Mouse (Mus musculus): ENCODE measurements at regions not wholly inside any gene's neighbourhood (a gene's known extent, or its start where the extent isn't known, plus 50 kb on each side); places are given as distances from the start of the nearest gene placed in this dataset.

DNA sequence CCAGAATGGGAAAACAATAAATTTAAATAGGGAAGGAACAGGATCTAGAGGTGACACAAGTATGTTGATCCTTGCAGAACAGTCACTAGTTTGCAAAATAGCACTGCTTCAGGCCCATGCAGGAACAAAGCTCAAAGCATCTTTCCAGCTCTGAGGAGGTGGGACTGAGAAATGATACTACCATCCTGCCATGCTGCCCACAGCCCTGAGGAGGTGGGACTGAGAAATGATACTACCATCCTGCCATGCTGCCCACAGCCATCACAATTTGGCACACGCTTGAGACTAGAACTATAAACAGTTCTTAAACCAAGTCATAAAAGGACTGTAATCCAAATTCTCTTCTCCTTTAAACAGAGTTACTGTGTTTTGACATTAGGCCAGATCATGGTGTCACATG is 174.5 kb upstream of the Lrig1 start:
- Histone ChIP-seq H3K9ac (ENCODE audit: low read length) (no peak overlapping the region), H3K4me1 (replicated peaks; ENCODE audit: control insufficient read depth, insufficient read depth, low read length) (no peaks in the 10 kb centered on the region), H3K9me3 (ENCODE audit: control insufficient read depth, low read length) (no peaks in the 10 kb centered on the region), H3K27me3 (ENCODE audit: control insufficient read depth, insufficient read depth, low read length) (no peaks in the 10 kb centered on the region), H3K27ac (ENCODE audit: low read depth, low read length) (no peak overlapping the region), H3K4me3 (ENCODE audit: low read depth, low read length) (no peak overlapping the region), H3K4me2 (ENCODE audit: low read depth, low read length, severe bottlenecking) (no peak overlapping the region), H3K36me3 (ENCODE audit: control insufficient read depth, insufficient read depth, low read length) (no peaks in the 10 kb centered on the region)
- DNase-seq (ENCODE audit: low spot score) (no peak), ATAC-seq (replicated peaks; ENCODE audit: low FRiP score) (no peak)
- 94% methylated on average over 1 of the region's 1 CpGs for WGBS

DNA sequence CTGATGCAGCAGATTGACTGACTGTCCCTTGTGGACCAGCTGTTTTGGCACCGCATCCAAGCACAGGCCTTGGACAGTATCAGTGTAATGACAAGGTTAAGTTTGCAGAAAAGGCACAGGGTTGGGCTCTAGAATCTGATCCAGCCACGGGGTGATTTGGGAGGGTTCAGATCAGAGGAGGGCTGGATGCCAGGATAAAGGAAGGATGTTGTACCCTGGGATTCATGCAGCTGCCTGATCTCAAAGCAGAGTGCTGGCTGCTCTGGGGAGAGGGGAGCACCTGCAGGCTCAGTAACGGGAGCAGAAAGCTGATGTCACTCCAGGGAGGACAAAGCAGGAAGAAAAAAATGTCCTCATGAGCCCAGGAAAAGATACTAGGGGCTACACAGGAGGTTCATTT is 168.0 kb upstream of the Lrig1 start:
- no peak for ATAC-seq (replicated peaks; ENCODE audit: low FRiP score)
- no peak overlapping the region for H3K27ac ChIP-seq (ENCODE audit: low read depth, low read length)

DNA sequence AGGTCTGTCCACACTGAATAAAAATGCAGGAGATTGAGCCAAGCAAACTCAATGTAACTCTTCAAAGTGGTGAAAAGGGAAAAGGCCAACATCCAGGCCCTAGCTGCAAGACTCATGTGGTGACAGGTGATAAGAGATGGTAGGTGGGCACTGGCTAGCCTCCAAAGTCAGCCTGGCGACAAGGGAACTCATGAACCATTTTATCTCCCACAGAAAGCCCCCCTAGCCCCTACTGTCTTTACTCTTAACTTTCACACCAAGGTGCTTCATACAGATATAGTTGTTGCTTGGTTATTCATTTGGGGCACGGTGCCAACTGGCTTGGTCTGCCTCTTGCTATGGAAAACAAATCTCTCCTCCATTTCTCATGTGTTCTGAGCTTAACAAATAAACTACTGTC is 165.5 kb upstream of the Lrig1 start:
- WGBS: 93% methylated on average over 2 of the region's 2 CpGs
- no peak for DNase-seq (ENCODE audit: low spot score)
- H3K4me2 ChIP-seq (ENCODE audit: low read depth, low read length, severe bottlenecking): no peak overlapping the region
- no peaks in the 10 kb centered on the region for H3K9me3 ChIP-seq (ENCODE audit: control insufficient read depth, low read length)
- ATAC-seq (replicated peaks; ENCODE audit: low FRiP score): no peak
- no peaks in the 10 kb centered on the region for H3K36me3 ChIP-seq (ENCODE audit: control insufficient read depth, insufficient read depth, low read length)
- H3K9ac ChIP-seq (ENCODE audit: low read length): no peak overlapping the region
- H3K27ac ChIP-seq (ENCODE audit: low read depth, low read length): no peak overlapping the region
- no peaks in the 10 kb centered on the region for H3K27me3 ChIP-seq (ENCODE audit: control insufficient read depth, insufficient read depth, low read length)
- no peaks in the 10 kb centered on the region for H3K4me1 ChIP-seq (replicated peaks; ENCODE audit: control insufficient read depth, insufficient read depth, low read length)
- H3K4me3 ChIP-seq (ENCODE audit: low read depth, low read length): no peak overlapping the region

More for the DNA sequence above, 168.0 kb upstream of the Lrig1 start:
- no peaks in the 10 kb centered on the region for H3K4me1 ChIP-seq (replicated peaks; ENCODE audit: control insufficient read depth, insufficient read depth, low read length)
- H3K36me3 ChIP-seq (ENCODE audit: control insufficient read depth, insufficient read depth, low read length): no peaks in the 10 kb centered on the region
- no peak overlapping the region for H3K9ac ChIP-seq (ENCODE audit: low read length)
- no peak for DNase-seq (ENCODE audit: low spot score)
- H3K27me3 ChIP-seq (ENCODE audit: control insufficient read depth, insufficient read depth, low read length): no peaks in the 10 kb centered on the region
- H3K4me2 ChIP-seq (ENCODE audit: low read depth, low read length, severe bottlenecking): no peak overlapping the region
- no peaks in the 10 kb centered on the region for H3K9me3 ChIP-seq (ENCODE audit: control insufficient read depth, low read length)
- 58% methylated on average over 3 of the region's 3 CpGs for WGBS
- no peak overlapping the region for H3K4me3 ChIP-seq (ENCODE audit: low read depth, low read length)

DNA sequence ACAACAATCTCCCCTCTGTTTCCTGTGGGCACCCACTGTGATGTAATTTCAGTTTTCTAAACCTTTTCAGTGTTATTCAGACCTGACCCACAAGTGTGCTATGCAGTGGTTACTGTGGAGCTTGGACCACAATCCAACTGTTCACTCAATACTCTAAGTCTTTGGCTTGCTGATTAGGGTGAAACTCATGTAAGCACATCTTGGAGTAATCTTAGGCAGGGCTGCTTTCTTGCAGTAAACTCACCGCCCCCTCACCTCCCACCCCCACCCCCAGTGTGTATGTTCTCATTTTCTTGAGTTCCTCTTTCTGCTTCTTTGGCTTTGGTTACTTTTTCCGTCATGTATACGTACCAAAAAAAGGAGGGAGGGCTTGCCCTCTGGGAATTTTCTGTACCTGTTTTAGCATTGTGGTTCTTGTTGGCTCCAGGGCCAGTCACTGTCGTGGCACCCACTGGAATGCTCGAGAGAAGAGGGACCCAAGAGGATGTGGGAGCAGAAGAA is 158.2 kb upstream of the Lrig1 start:
- H3K9me3 ChIP-seq (ENCODE audit: control insufficient read depth, low read length): no peaks in the 10 kb centered on the region
- no peak overlapping the region for H3K27ac ChIP-seq (ENCODE audit: low read depth, low read length)
- H3K4me3 ChIP-seq (ENCODE audit: low read depth, low read length): no peak overlapping the region
- H3K27me3 ChIP-seq (ENCODE audit: control insufficient read depth, insufficient read depth, low read length): no peaks in the 10 kb centered on the region
- no peaks in the 10 kb centered on the region for H3K4me1 ChIP-seq (replicated peaks; ENCODE audit: control insufficient read depth, insufficient read depth, low read length)
- H3K9ac ChIP-seq (ENCODE audit: low read length): no peak overlapping the region
- H3K36me3 ChIP-seq (ENCODE audit: control insufficient read depth, insufficient read depth, low read length): no peaks in the 10 kb centered on the region
- DNase-seq (ENCODE audit: low spot score) (no peak), ATAC-seq (replicated peaks; ENCODE audit: low FRiP score) (no peak)
- H3K4me2 ChIP-seq (ENCODE audit: low read depth, low read length, severe bottlenecking): no peak overlapping the region
- WGBS: 82% methylated on average over 5 of the region's 5 CpGs

DNA sequence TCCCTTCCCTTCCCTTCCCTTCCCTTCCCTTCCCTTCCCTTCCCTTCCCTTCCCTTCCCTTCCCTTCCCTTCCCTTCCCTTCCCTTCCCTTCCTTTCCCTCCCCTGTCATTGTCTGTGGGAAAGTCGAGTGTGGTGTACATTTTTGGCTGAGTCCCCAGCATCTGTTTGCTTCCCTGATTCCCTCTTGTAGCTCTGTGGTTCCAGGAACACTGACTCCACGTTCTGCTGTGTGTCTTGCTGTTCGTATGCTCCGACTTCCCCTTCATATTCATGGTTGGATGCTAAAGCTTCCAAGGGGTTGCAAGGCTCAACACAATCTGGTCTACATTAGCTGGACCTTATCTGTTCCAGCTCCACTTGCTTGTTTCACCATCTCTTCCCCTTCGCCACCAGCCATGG is 150.2 kb upstream of the Lrig1 start:
- H3K27ac ChIP-seq (ENCODE audit: low read depth, low read length): no peak overlapping the region
- no peak overlapping the region for H3K4me2 ChIP-seq (ENCODE audit: low read depth, low read length, severe bottlenecking)
- no peak for DNase-seq (ENCODE audit: low spot score)
- no peaks in the 10 kb centered on the region for H3K36me3 ChIP-seq (ENCODE audit: control insufficient read depth, insufficient read depth, low read length)
- H3K4me1 ChIP-seq (replicated peaks; ENCODE audit: control insufficient read depth, insufficient read depth, low read length): no peaks in the 10 kb centered on the region
- no peaks in the 10 kb centered on the region for H3K27me3 ChIP-seq (ENCODE audit: control insufficient read depth, insufficient read depth, low read length)
- H3K9ac ChIP-seq (ENCODE audit: low read length): no peak overlapping the region
- H3K4me3 ChIP-seq (ENCODE audit: low read depth, low read length): no peak overlapping the region
- 91% methylated on average over 4 of the region's 5 CpGs for WGBS
- H3K9me3 ChIP-seq (ENCODE audit: control insufficient read depth, low read length): no peaks in the 10 kb centered on the region
- ATAC-seq (replicated peaks; ENCODE audit: low FRiP score): no peak

DNA sequence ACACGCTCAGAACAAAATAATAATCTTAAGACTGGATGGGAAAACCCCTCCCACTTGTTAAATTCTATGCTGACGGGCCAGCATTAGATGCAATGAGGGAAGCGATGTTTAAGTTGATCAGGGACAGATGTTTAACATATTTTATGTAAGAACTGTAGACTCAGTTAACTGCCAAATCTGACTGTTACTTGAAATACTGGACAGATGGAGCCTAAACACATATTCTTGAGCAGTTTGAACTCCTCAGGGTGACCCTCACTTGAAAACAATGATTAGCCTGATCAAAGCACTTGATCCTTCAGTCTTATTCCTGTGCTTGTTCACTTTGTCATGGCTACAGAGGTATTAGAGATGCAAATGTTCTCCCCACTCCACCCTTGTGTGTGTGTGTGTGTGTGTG is 149.6 kb upstream of the Lrig1 start:
- Histone ChIP-seq H3K27me3 (ENCODE audit: control insufficient read depth, insufficient read depth, low read length) (no peaks in the 10 kb centered on the region), H3K4me3 (ENCODE audit: low read depth, low read length) (no peak overlapping the region), H3K4me2 (ENCODE audit: low read depth, low read length, severe bottlenecking) (no peak overlapping the region), H3K9me3 (ENCODE audit: control insufficient read depth, low read length) (no peaks in the 10 kb centered on the region), H3K27ac (ENCODE audit: low read depth, low read length) (no peak overlapping the region), H3K9ac (ENCODE audit: low read length) (no peak overlapping the region), H3K4me1 (replicated peaks; ENCODE audit: control insufficient read depth, insufficient read depth, low read length) (no peaks in the 10 kb centered on the region), H3K36me3 (ENCODE audit: control insufficient read depth, insufficient read depth, low read length) (no peaks in the 10 kb centered on the region)
- no peak for ATAC-seq (replicated peaks; ENCODE audit: low FRiP score)
- no peak for DNase-seq (ENCODE audit: low spot score)
- WGBS: 86% methylated on average over 3 of the region's 3 CpGs

DNA sequence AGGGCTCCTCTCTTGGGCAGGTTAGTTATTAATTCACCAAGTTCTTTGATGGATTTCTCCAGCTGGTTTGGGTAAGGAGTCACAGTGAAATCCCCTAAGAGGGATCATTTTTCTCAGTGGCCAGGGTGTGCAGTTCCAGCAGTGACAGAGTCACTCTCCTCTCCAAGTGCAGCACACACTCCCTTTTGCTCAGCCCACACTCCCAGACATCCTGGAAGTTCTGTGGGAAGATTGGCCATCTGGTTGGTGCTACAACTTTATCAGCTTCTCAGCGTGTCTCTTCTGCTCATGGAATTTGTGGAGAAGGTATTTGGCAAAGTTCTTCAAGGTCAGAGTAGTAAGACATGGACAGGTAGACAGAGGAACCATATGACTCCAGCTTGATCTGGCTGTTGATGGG is 148.5 kb upstream of the Lrig1 start:
- H3K4me3 ChIP-seq (ENCODE audit: low read depth, low read length): no peak overlapping the region
- 94% methylated on average over 1 of the region's 1 CpGs for WGBS
- no peaks in the 10 kb centered on the region for H3K27me3 ChIP-seq (ENCODE audit: control insufficient read depth, insufficient read depth, low read length)
- no peaks in the 10 kb centered on the region for H3K4me1 ChIP-seq (replicated peaks; ENCODE audit: control insufficient read depth, insufficient read depth, low read length)
- no peak overlapping the region for H3K27ac ChIP-seq (ENCODE audit: low read depth, low read length)
- no peak for DNase-seq (ENCODE audit: low spot score)
- no peak for ATAC-seq (replicated peaks; ENCODE audit: low FRiP score)
- no peak overlapping the region for H3K9ac ChIP-seq (ENCODE audit: low read length)
- no peaks in the 10 kb centered on the region for H3K9me3 ChIP-seq (ENCODE audit: control insufficient read depth, low read length)
- no peaks in the 10 kb centered on the region for H3K36me3 ChIP-seq (ENCODE audit: control insufficient read depth, insufficient read depth, low read length)
- no peak overlapping the region for H3K4me2 ChIP-seq (ENCODE audit: low read depth, low read length, severe bottlenecking)

DNA sequence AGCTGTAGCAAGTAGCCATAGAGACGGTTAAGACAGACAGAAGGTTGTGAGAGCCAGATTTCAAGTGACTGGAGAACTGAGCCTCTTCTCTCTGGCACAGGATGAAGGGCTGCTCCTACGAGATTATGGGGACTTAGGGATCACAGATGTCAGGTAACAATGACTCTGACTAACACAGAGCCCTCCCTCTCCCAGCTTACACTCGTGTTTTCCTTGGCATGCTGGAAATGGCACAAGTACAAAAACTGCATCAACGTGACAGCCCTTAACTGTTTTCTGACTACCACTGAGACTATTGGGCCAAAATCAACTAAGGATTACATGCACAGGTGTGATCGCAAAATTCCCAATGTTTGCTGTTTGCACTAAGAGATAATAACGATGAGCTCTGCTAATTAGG is 145.9 kb upstream of the Lrig1 start:
- DNase-seq (ENCODE audit: low spot score): no peak

DNA sequence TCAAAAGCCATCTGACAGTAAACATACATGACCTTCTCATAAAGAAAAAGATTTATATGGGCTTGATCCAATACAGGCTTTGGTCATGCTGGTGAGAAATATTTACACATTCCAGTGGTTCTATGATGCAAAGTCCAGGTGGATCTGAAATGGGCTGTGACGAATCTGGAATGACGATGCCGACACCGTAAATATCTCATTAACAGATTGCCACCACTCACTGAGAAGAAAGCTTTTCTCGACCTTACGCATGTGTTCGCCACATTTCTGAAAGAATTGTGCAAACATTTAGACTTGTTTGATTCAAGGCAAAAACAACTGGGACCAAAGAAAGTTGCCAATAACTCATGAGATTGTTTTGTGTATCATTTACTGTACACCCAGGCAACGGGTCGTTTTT is 142.9 kb upstream of the Lrig1 start:
- no peak overlapping the region for H3K4me2 ChIP-seq (ENCODE audit: low read depth, low read length, severe bottlenecking)
- no peaks in the 10 kb centered on the region for H3K4me1 ChIP-seq (replicated peaks; ENCODE audit: control insufficient read depth, insufficient read depth, low read length)
- H3K9me3 ChIP-seq (ENCODE audit: control insufficient read depth, low read length): no peaks in the 10 kb centered on the region
- no peak for ATAC-seq (replicated peaks; ENCODE audit: low FRiP score)
- WGBS: 91% methylated on average over 9 of the region's 9 CpGs
- H3K36me3 ChIP-seq (ENCODE audit: control insufficient read depth, insufficient read depth, low read length): no peaks in the 10 kb centered on the region
- no peak overlapping the region for H3K4me3 ChIP-seq (ENCODE audit: low read depth, low read length)
- no peak overlapping the region for H3K9ac ChIP-seq (ENCODE audit: low read length)
- no peaks in the 10 kb centered on the region for H3K27me3 ChIP-seq (ENCODE audit: control insufficient read depth, insufficient read depth, low read length)
- no peak for DNase-seq (ENCODE audit: low spot score)
- H3K27ac ChIP-seq (ENCODE audit: low read depth, low read length): no peak overlapping the region

More for the DNA sequence above, 145.9 kb upstream of the Lrig1 start:
- Histone ChIP-seq H3K36me3 (ENCODE audit: control insufficient read depth, insufficient read depth, low read length) (no peaks in the 10 kb centered on the region), H3K9me3 (ENCODE audit: control insufficient read depth, low read length) (no peaks in the 10 kb centered on the region), H3K9ac (ENCODE audit: low read length) (no peak overlapping the region), H3K4me1 (replicated peaks; ENCODE audit: control insufficient read depth, insufficient read depth, low read length) (no peaks in the 10 kb centered on the region), H3K4me2 (ENCODE audit: low read depth, low read length, severe bottlenecking) (no peak overlapping the region), H3K27me3 (ENCODE audit: control insufficient read depth, insufficient read depth, low read length) (no peaks in the 10 kb centered on the region), H3K27ac (ENCODE audit: low read depth, low read length) (no peak overlapping the region), H3K4me3 (ENCODE audit: low read depth, low read length) (no peak overlapping the region)
- no peak for ATAC-seq (replicated peaks; ENCODE audit: low FRiP score)
- 75% methylated on average over 6 of the region's 6 CpGs for WGBS
